Mouse (Mus musculus) myocyte (in vitro differentiated cells): Measurements from ENCODE around the gene Pawr.

ENCODE experiments used
- E2F4 ChIP-seq: IDR thresholded peaks from one replicate; pipeline ENCODE4 v1.6.1; 2011; ENCODE audit warnings: mild to moderate bottlenecking, control low read depth, moderate library complexity; ENCODE audit not compliant: insufficient read depth
- MAX ChIP-seq: IDR thresholded peaks from one replicate; pipeline ENCODE4 v1.6.1; 2011; ENCODE audit warnings: low read depth, mild to moderate bottlenecking, control low read depth
- MYOG ChIP-seq, 3 experiments: IDR thresholded peaks; one replicate each; pipeline ENCODE4 v1.6.1; 2011; ENCODE audit warnings: control low read depth in 2 of 3, low read depth in 2 of 3, mild to moderate bottlenecking in 2 of 3; ENCODE audit not compliant: insufficient read length in 2 of 3, control insufficient read depth in 1 of 3, insufficient read depth in 1 of 3
- POLR2A ChIP-seq: IDR thresholded peaks from one replicate; pipeline ENCODE4 v1.6.1; 2011; ENCODE audit warnings: low read depth, mild to moderate bottlenecking, control low read depth, moderate library complexity; ENCODE audit not compliant: insufficient read length
- POLR2AphosphoS2 ChIP-seq: IDR thresholded peaks from one replicate; pipeline ENCODE4 v1.6.1; 2011; ENCODE audit warnings: low read depth, control low read depth; ENCODE audit not compliant: insufficient read length
- REST ChIP-seq: IDR thresholded peaks from one replicate; pipeline ENCODE4 v1.6.1; 2011; ENCODE audit warnings: mild to moderate bottlenecking, control low read depth, moderate library complexity; ENCODE audit not compliant: insufficient read depth, insufficient read length
- TCF12 ChIP-seq: IDR thresholded peaks from one replicate; pipeline ENCODE4 v1.6.1; 2011; ENCODE audit warnings: mild to moderate bottlenecking, control low read depth; ENCODE audit not compliant: poor library complexity, insufficient read depth, severe bottlenecking
- TCF3 ChIP-seq: IDR thresholded peaks from one replicate; pipeline ENCODE4 v1.6.1; 2011; ENCODE audit warnings: low read depth, control low read depth; ENCODE audit not compliant: insufficient read length
- USF1 ChIP-seq: IDR thresholded peaks from one replicate; pipeline ENCODE4 v1.6.1; 2011; ENCODE audit warnings: low read depth, mild to moderate bottlenecking, control low read depth, moderate library complexity

DNA sequence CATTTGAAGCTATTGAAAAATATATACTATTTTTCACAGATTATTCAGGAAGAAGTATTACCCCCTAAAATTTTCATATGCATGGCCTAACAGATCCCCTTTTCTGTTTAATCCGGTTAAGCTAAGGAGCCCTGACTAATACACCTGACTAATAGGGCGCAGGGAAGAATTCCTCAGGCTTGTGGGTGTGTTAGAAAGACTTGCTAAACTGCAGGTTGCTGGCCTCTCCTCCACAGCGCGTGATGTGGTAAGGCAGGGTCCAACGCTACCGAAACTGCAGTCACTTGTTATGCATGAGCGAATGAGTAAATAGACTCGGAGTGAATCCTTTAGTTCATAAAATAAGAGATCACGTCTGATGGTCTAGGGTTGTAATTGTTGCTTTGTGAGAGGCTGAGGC lies 120.5 kb downstream of the Pawr start:
- TF ChIP-seq TCF12 (no peak), POLR2A (no peak), TCF3 (no peak), USF1 (no peak), E2F4 (no peak), POLR2AphosphoS2 (no peak), MYOG (IDR thresholded peaks at IDR 0.05; ENCODE audit: control insufficient read depth in 1 of 3, insufficient read depth in 1 of 3, insufficient read length in 2 of 3, low read depth in 2 of 3) (no peak), MAX (no peak), REST (no peak)
